Mouse (Mus musculus): ENCODE data around the gene Stx4a.
A peak's percentile ranks its signal among the peaks of the same experiment; 100 is the strongest.
"Not testable (repeated sequence)": the region's sequence is repeated elsewhere in the genome, so short reads cannot be mapped to it uniquely, and the experiment has no call there.

The Stx4a gene

DNA sequence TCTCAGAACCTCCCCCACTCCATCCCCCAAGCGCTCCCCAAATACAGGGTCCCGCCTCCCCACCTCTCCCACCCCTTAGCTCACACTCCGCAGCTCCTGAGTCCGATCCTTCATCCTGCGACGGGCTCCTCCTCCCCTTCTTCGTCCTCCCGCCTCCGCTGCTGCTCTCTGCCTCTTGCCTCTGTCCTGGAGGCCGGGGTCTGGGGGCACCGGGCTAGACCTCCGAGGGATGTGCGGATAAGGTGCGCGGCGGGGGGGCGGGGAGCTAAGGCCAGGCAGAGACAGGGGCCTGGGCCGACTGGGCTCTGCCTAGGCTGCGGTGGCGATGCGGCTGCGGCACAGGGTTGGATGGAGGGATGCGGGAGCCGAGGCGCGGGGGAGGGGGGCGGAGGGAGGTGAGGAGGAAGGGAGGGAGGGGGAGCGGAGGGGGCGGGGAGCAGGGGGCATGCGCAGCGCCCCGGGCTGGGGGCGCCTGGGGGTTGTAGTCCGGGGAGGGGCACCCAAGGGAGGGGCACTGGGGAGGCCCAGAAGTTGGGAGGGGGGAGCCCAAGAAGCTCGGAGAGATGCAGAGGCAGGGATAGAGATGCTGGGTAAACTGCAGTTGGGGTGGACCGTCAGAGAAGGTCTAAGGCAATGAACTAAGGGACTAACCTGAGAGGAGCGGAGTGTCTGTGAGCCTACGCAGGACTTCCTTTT lies at the start of gene Stx4a, which contains the start of gene Stx1b:
Gene Stx4a, plus strand, starts transcription at position 119 of the 696 bp plus-strand sequence.
Gene Stx1b, minus strand, starts transcription at position 374 of the 696 bp plus-strand sequence.
- DNase-seq = no peak

DNA sequence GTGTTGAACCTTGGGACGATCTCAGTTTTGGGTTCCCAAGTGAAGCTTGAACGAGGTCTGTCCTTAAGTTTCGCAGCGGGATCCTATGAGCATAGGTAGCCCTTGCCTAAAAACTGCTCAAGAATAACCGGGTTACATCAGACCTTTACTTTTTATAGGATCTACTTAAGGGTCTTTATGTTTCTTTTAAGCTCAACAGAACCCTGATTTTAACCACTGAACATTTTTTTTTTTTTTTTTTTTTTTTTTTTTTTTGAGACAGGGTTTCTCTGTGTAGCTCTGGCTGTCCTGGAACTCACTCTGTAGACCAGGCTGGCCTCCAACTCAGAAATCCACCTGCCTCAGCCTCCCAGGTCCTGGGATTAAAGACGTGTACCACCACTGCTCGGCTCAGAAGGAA lies 48.3 kb upstream of the Stx4a start:
- DNase-seq = not testable (repeated sequence)

DNA sequence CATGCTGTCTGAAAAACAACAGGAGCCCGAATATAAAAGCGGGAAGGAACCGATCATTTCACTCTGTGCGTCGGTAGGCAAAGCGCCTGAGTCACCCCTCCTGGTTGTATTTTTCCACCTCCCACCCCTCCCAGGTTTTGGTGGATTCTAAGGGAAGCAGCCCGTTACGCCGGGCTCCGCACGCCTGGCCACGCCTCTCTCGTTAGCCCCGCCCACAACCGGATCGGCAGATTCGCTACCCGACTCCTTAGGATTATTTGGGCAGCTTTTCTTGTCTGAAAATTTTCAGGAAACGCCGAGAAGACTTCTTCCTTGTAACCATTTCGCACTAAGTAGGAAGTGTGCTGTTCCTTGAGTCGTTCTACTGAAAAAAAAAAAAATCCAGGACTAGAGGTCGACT lies 47.7 kb upstream of the Stx4a start, which contains the start of gene Setd1a:
Gene Setd1a, plus strand, starts transcription at position 245 of the 400 bp plus-strand sequence.
- DNase-seq = peak; percentile 52 to 74

DNA sequence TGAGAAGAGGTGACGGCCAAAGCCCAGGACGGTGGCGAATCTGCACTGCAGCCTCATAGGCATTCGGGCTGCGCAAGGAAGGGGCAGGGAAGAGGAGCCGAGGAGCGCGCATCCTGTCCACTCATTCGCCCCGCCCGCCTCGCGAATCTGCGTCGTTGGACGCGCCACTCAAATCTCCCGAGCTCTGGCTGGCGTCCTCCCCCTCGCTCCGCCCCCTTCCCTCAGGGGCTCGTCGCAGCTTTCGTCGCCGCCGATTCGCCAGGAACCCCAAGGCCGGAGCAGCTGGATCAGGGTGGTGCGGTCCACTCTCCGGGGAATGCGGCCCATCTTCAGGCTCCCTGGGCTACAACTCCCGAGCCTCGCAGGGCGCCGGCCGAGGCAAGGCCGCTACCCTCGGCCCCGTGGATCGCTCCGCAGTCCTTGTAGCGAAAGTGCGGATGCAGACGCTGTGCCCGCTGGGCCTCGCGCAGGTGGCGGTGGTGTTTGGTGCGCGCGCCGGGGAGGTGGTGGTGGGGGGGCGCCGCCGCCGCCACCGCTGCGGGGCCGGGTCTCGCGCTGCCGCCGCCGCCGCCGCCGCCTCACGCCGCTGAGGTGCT lies 47.1 kb upstream of the Stx4a start:
- peak; percentile 88 to 94 for DNase-seq

DNA sequence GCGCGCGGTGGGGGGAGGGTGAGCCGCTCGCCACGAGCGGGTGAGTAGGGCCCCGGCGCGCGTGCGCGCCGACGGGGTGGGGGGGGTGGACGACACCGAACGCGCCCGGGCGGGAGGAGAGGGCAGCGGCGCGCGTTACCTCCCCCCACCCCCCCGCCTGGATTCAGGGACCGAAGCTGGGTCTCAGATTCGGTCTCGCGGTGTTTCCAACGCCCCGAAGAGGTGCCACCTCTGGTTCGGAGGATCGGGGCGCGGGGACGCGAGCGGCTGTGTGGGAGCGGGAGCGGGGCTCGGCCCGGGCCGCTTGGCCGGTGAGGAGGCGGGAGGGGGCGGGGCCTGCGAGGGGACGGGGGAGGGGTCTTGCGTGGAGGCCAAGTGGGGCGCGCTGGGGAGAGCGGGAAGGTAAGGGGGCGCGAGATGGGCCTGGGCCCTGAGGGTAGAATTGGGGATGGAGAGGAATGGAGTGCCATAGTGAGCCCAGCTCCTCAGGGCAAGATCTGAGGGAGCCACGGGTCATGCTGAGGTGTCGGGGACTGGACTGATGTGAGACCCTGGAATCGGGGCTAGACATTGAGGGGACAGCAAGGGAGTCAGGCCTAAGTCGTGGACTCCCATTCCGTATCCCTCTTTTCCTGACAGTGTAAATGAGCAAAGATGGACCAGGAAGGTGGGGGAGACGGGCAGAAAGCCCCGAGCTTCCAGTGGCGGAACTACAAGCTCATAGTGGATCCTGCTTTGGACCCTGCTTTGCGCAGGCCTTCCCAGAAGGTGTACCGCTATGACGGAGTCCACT lies 46.4 kb upstream of the Stx4a start:
- peak; percentile 33 to 58 for DNase-seq

DNA sequence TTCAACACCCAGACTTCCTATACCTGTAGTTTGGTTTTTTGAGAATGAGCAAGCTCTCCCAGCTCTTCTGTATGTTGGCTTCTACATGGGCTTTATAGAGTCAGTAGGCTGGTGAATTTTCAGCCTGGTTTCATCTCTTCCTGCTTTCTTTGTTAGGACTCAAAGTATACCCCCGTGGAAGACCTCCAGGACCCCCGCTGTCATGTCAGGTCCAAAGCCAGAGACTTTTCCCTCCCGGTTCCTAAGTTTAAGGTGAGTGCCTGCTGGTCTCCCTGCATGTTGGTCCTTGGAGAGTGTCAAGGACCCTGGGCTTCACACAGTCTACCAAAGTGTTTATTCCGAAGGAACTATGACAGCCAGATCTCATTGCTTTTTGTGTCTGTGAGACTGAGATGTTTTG lies 45.7 kb upstream of the Stx4a start:
- no peak for DNase-seq

DNA sequence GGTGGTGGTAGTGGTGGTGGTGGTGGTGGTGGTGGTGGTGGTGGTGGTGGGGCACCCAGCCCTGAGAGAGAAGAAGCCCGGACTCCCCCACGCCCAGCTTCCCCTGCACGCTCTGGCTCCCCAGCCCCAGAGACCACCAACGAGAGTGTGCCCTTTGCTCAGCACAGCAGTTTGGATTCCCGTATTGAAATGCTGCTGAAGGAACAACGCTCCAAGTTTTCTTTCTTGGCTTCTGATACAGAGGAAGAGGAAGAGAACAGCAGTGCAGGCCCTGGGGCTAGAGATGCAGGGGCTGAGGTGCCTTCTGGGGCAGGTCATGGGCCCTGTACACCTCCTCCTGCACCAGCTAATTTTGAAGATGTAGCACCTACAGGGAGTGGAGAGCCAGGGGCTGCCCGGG lies 38.8 kb upstream of the Stx4a start, which contains the start of gene Gm49388:
Gene Gm49388, plus strand, starts transcription at position 301 of the 400 bp plus-strand sequence.
- DNase-seq = no peak

DNA sequence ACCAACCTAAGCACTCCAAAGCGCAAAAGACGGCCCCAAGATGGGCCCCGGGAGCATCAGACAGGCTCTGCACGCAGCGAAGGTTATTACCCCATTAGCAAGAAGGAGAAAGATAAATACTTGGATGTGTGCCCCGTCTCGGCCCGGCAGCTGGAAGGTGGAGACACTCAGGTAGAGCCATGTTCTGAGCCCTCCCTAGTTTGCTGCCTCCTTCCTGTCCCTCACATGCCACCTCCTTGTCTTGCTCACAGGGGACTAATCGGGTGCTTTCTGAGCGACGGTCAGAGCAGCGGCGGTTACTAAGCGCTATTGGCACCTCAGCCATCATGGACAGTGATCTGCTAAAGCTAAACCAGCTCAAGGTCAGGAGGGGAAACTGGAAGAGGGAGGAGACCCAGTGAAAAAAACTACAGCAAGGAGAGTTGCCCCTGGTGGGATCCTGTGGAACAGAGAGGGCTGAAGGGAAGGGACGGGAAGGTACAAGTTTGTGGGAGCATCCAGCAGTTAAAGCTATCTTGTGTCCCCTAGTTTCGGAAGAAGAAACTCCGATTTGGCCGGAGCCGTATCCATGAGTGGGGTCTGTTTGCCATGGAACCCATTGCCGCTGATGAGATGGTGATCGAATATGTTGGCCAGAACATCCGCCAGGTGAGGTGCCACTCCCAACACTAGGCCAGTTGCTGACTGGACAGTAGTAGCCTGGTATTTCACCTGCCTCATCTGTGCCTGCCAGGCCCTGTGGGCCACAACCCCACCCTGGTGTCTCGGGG lies 26.8 kb upstream of the Stx4a start:
- no peak for DNase-seq

DNA sequence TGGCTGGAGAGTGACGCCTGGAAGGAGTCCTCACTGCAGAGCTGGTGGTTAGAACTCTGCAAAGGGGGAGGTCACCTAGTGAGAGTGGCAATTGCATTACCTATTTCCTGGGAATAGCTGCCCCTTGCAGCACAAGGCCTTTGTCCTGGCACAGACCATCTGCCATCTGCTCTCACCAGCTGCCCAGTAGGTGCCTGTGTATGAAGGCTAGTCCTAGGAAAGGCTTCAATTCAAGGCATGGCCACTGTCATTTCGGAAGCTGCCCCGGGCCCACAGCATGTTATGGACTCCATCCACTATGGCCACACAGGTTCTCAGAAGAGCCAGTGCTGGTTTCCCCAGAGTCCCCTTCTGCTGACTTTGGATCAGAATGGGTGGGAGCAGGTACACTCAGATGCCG lies 25.5 kb upstream of the Stx4a start:
- DNase-seq = no peak

DNA sequence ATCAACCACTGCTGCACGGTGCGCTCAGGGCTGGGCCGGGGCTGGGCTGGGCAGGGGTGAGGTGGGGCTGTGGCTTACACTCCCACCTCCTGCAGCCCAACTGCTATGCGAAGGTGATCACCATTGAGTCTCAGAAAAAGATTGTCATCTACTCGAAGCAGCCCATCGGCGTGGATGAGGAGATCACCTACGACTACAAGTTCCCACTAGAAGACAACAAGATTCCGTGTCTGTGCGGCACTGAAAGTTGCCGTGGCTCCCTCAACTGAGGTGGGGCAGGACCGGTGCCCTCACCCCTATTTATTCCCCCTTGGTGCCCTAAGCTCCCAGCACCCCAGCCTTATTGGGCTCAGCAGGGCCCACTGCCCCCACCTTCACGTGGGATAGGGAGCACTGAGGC lies 24.9 kb upstream of the Stx4a start:
- no peak for DNase-seq

DNA sequence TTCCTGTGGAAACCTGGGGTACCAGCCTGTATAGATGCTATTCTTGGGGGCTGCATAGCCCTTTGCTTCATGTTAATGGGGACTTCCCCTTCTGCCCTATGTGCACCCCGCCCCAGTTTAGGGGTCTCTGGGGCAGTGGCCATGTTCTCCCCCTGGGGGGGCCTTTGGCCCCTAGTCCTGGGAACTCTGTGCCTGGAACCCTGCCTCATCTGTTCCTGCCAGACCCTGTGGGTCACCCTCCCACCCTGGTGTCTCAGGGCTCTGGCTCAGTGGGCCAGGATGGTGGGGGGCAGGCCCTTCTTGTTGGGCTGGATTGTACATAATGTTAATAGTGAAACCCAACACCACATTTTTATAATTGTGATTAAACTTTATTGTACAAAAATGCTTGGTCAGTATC lies 24.4 kb upstream of the Stx4a start:
- DNase-seq = no peak

DNA sequence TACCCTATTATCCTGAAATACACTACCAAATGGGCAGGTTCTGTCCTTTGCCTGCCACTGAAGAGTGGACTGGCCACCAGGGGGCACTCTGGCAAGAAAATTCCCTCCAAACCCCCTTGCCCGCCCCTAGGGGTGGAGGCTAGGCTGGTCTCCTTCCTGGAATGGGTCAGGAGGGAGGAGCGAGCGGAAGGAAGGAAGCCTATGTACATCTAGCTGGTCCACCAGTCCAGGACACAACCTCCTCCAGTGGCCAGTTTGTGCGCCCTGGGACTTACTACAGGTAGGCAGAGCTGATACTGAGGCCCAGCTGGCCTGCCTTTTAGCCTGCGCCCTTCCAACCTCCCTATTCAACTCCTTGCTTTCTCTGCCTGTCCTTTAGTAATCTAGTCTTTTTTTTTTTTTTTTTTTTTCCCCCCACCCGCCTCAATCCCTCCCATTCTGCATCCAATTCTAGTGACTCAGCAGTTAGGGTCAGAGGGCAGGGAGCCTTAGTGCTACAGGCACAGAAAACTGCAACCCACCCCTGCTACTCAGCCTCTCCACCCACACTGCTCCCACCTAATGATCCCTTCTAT lies 23.6 kb upstream of the Stx4a start, which contains the start of gene Hsd3b7:
Gene Hsd3b7, plus strand, starts transcription at position 170 of the 575 bp plus-strand sequence.
- peak; percentile 53 to 59 for DNase-seq

DNA sequence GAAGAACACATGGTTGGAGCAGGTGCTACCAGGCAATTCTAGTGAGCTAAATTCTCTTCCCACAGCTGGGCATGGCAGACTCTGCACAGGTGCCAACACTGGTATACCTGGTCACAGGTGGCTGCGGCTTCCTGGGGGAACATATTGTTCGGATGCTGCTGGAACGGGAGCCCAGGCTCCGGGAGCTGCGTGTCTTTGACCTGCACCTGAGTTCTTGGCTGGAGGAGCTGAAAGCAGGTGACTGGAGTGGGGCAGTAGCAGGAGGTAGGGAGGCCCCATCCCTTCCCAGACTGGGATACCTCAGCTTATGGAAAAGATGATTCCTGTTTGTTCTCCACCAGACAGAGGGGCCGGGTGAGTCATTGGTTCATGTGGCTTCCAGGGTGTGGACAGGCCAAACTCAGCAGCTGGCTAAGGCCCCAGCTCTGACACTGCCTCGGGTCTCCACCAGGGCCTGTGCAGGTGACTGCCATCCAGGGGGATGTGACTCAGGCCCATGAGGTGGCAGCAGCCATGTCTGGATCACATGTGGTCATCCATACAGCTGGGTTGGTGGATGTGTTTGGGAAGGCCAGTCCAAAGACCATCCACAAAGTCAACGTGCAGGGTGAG lies 23.0 kb upstream of the Stx4a start:
- DNase-seq = no peak

DNA sequence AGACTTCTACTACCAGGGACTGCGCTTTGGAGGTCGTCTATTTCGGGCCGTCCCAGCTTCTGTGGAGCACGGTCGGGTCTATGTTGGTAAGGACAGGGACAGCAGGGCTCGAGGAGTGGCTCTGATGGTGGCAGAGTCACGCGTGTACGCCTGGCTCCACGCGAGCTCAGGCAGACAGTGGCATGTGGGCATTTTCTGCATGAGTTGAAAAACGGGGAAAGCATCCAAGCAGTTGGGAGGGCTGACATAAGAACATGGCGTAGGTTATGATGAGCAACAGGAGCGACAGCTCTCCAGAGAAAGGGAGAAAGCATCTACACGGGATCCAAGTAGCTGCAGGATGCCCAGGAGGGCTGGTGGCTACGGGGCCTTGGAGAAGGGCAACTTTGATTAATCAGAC lies 21.8 kb upstream of the Stx4a start:
- no peak for DNase-seq

DNA sequence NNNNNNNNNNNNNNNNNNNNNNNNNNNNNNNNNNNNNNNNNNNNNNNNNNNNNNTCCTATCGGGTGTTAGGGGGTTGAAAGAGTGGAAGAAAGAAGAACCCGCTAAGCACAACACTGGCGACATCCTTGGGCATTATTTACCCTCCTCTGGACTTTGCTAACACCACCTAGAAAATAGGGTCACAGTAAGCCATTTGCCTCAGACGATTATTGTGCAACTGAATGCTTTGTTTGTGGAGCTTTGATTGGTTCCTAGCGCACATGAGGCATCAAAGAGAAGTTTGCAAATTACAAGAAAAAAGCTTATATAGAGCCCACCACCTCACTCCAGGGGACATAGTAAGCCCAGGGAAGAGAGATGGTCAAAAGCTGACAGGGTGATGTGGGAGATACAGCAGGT lies 15.3 kb upstream of the Stx4a start:
- no peak for DNase-seq

DNA sequence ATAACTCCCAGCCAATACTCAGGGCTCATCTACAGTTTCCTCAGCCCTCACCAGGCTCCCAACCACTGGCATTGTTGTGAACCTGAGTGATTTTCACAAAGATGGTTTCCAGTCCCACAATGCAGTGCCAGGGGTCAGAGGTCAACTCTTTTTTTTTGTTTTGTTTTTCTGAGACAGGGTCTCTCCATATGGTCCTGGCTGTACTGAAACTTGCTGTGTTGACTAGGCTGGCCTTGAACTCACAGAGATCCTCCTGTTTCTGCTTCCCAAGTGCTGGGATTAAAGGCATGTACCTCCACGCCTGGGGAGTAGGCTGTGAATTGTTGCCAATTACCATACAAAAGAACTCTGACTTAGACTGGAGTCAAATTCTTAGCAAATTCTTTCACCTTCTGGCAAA lies 14.2 kb upstream of the Stx4a start:
- no peak for DNase-seq

DNA sequence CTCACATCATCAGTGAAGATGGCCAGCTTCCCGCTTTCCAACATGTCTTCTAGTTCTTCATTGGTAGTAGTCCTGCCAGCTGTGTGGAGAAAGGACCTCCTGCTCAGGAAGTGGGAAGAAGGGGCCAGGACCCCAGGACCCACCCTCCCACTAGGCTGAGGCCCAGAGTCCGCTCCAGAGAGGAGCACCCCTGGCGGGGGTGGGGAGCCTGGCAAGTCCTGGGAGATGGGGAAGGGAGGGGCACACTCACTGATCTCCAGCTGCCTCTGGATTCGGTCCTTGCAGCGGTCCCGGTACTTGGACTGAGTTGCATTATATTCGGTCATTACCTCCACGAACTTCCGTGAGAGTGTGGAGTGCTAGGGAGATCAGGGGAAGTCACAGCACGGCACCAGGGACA lies 13.4 kb upstream of the Stx4a start:
- no peak for DNase-seq

DNA sequence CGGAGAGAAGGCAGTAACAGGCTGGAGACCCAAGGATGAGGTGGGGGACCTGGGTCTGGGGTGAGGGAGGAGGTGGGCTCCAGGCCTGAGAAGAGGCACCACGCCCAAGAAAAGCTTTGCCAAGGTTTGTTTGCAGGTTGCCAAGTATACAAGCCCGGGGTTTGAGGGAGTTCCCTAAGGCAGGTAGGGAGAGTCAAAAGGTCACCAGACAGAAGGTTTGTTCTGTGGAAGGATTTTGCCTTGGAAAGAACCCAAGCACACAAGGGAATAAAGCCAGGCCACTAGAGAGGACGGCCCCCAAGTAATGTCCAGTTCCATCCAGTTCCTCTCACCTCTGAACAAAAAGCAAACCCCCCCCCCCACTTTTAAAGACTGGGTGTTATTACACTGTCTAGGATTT lies 12.9 kb upstream of the Stx4a start:
- DNase-seq = no peak

DNA sequence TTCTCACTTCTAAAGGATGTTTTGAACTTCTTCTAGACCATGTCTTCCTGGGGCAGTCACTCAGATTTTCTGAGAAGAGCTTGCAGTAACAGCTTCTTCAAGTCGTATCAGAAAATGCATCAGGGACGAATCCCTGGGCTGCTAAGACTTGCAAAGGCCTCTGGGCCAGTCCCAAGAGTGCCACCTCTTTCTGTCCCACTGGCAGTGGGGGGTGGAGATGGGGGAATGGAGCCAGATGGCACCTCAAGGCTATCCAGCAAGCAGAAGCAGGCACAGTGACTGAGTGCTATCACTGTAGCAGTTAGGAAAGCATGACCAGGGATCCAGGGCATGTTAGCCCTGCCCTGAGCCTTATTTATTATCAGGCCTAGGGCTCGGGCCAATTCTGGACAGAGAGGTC lies 11.8 kb upstream of the Stx4a start:
- no peak for DNase-seq

DNA sequence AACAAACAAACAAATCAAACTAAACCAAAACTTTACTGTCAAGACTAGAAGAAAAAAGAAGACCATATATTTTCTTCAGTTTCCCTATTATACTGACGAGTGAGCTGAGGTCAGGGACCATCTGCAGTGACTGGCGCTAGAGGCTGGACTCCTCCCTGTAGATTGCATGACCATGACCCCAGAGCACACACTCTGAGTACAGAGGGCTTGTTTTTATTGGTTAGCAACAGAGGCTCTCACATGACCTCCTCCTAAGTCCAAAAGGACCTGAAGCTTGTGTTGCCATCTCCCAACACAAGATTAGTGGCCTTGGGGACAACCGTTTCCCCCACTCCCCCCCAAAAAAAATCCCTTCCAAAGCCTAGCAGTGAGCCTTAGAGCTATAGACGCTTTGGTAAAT lies 10.3 kb upstream of the Stx4a start:
- DNase-seq = no peak

DNA sequence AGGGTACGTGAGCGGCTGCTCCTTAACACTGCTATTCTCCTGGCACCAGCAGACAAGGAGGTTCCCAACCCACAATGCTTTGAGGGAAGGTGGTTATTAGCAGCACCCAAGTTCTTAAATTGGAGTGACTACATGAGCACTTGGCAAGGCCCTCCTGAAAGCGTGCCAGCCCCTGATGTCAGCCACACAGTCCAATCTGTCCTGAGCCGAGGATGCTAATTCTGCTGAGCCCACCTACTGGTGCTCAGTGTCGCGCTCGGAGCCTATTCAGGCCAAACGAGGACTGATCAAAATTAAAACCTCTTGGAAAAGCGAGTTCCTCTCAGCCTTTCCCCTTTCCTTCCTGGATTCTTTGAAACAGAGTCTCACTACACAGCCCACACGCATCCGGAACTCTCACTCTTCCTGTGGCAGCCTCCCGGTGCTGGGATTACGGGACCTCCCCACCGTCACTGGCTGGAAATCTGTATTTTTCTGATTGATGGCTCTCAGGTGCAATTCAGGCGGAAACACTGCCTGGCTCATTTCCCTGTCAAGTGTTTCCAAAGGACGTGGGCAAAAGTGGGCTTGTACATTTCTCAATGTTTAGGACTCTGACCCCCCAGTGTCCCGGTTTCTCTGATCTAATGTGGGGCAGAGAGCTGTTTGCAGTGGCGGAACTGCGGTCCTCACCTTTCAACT lies 9.7 kb upstream of the Stx4a start:
- DNase-seq = no peak

All from thymus, adult 18-20 months (tissue).